Mouse (Mus musculus) ES-Bruce4 (cell line): ENCODE measurements around the gene Impg1.

ENCODE experiments used
- CTCF ChIP-seq: IDR thresholded peaks from one replicate; pipeline ENCODE4 v1.8.1; 2011; ENCODE audit warnings: low read depth, low read length
- EP300 ChIP-seq: IDR thresholded peaks from 2 replicates; pipeline ENCODE4 v1.6.1; 2011; ENCODE audit warnings: low read depth, low read length; ENCODE audit not compliant: insufficient read depth
- POLR2A ChIP-seq: IDR thresholded peaks from one replicate; pipeline ENCODE4 v1.8.1; 2011; ENCODE audit warnings: low read length; ENCODE audit not compliant: insufficient read depth

DNA sequence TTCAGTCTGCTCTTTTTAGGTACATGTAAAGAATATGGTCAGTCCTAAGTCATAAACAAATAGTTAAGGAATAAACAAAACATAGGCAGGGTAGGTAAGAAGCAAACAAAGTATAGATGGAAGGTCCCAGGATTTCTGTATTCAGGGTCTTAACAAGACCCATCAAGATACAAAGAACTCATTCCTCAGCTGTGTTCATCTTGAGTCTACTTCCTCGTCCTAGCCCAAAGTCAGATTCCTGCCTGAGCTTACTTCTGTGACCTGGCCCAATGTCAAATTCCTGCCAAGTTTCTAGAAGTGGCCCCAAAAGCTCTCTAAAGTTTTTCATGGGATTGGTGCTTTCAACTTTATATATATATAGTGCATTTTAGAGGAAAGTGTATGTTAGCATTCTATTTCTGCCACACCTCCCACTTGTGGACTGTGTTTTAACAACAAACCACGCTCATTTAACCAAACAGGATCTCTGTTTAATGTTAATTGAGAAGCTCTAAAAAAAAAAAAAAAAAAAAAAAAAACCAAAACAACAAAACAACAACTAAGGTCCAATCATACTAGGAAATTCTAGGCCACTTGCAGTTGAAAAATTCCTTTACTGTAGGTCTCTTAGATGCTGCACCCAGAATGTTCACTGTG lies 180.6 kb downstream of the Impg1 start:
- TF ChIP-seq POLR2A, result no peak
- no peak for TF ChIP-seq CTCF
- no peak for TF ChIP-seq EP300
